Mouse (Mus musculus) T-helper 1 cell (primary cell): ENCODE results near the gene Rubcn.

ENCODE experiments used
- in situ Hi-C: fragments of 300-600 bp; cut with MboI, MseI; formaldehyde crosslinking; loops from one replicate; pipeline ENCODE4 v1.15.1; 2025; ENCODE audit warnings: high pct_unique_total_duplicates

The Rubcn gene

DNA sequence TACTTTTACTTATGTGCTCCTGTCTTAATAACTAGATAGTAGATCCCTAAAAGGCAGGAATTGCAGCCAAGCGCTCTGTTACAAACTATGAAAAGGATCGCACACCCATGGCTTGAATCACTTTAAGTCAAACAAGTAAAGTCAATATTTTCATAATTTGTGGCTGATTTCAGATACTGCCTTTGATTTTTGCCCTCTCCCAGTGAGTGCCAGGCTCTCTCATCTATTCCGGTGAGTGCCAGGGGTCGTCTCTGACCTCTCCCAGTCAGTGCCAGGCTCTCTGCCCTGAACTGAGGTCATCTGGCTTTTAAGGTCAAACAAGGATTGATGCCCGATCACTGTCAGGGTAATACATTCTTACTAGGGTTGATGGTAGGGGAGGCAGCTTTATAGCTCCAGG is 59.1 kb downstream of the Rubcn start:
- in situ Hi-C loops: no loop called here

- in situ Hi-C loops: no loop called here
Observed at GRCm38 (mm10) chr16:32818036-32818435, 59.5 kb downstream of the Rubcn start.

- in situ Hi-C loops: no loop called here
Observed at GRCm38 (mm10) chr16:32815160-32815605, 62.4 kb downstream of the Rubcn start.

DNA sequence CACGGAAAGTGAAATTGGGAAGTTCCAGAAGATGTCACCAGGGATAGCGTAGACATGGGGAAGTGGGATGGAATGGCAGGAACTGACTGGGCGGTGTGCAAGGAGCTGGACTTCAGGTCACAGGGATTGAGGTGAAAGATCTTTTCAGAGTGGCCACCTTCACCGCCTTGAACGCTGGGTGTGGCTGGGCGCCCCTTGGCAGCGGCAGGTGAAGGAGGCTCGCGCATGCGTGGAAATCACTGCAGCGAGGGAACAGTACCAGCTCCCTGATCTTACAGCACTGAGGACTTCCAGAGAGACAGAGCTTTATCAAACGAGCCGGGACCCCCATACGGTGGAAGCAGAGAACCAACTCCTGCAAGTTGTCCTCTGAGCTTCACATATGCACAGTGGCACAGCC is 63.0 kb downstream of the Rubcn start:
- in situ Hi-C loops: no loop called here

GRCm38 (mm10) chr16:32813771-32814170 is 63.8 kb downstream of the Rubcn start:
- in situ Hi-C loops: no loop called here

GRCm38 (mm10) chr16:32813362-32813761 is 64.2 kb downstream of the Rubcn start:
- in situ Hi-C loops: no loop called here

GRCm38 (mm10) chr16:32812888-32813361 is 64.6 kb downstream of the Rubcn start:
- in situ Hi-C loops: no loop called here

DNA sequence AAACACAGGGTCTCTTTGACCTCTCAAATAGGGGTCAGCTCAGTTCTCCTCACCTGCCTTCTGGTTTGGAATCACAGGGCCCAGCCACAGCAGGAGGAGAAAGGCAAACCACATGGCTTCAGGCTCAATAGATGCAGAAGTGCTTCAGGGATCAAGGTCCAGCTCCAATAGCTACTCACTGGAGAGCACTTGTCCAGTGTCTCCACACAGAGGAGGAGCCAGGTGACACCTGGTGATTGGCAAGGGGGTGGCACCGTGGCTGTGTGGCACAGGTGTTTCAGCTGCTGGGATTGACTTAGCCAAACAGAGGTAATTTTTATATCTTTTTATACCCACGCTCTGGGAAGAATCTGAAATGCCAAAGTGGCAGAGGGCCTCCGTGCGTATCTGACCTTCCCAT is 67.2 kb downstream of the Rubcn start, which contains the start of gene Smbd1:
Gene Smbd1, minus strand, starts transcription at position 157 of the 400 bp plus-strand sequence.
- in situ Hi-C loops: no loop called here

- in situ Hi-C loops: no loop called here
Observed at GRCm38 (mm10) chr16:32807408-32808185, 70.0 kb downstream of the Rubcn start.

DNA sequence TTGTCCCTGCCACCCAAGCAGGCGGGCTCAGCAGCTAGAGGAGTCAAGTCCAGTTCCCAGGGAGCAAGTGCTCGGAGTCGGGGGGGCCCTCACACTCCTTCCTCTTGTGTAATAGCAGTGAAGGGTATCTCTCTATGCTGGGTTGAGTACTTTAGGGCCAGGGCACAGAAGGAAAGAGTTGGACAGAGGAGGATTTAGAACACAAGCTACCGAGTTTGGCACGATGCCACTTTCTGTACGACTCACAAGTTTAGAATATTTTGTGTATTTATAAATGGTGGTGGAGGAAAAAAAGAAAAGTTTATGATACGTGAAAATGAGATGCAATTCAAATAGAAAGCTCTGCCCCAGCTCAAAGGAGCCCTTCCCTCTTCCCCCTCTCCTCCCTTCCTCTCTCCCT is 72.4 kb downstream of the Rubcn start:
- in situ Hi-C loops: no loop called here

- in situ Hi-C loops: loop anchor here (5.0 kb wide), 1 partner anchor 98 kb away; no protein-coding TSS in a partner anchor
Observed at GRCm38 (mm10) chr16:32803901-32804300, 73.7 kb downstream of the Rubcn start.

- in situ Hi-C loops: loop anchor here (5.0 kb wide), 1 partner anchor 99 kb away; no protein-coding TSS in a partner anchor
Observed at GRCm38 (mm10) chr16:32803252-32803853, 74.2 kb downstream of the Rubcn start.

GRCm38 (mm10) chr16:32797426-32797689 is 80.2 kb downstream of the Rubcn start, which contains the start of gene Muc20:
TSS of gene Muc20 (minus strand) at chr16:32797435.
- in situ Hi-C loops: no loop called here

DNA sequence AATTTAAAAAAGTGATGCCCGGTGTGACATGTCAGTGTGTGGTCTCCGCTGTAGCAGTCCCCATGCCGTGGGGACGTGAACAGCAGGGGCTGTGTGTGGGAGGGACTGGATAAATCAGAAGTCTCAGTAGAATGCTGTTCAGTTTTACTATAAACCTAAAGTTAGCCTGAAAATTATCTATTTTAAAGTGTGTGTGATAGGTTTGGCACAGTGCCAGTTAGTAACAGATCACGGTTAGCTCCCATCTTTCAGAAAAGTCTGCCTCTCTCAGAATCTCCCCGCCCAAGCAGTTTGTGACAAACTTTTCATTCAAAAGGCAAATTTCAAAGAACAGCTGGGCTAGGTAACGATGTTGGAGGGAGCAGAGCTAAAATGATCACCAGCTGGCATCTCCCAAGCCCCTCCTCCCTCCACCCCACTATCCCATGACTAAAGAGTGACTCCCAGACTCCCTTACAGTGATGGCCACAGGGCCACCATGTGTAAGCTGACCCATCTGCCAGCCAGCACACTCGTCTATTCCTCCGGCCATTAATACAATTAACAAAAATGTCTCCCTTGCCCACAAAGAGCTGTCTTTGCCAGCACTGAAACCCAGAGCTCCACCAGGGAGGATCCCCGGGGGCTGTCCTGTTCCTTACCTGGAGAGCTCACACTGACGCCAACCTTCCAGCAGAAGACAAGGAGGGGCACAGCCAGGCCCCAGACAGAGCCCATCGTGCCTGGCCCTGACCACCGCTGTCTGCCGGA is 80.7 kb downstream of the Rubcn start:
- in situ Hi-C loops: no loop called here

- in situ Hi-C loops: no loop called here
Observed at GRCm38 (mm10) chr16:32795177-32795576, 82.4 kb downstream of the Rubcn start.

- in situ Hi-C loops: no loop called here
Observed at GRCm38 (mm10) chr16:32790056-32790455, 87.5 kb downstream of the Rubcn start.

- in situ Hi-C loops: no loop called here
Observed at GRCm38 (mm10) chr16:32784840-32785239, 92.7 kb downstream of the Rubcn start.

DNA sequence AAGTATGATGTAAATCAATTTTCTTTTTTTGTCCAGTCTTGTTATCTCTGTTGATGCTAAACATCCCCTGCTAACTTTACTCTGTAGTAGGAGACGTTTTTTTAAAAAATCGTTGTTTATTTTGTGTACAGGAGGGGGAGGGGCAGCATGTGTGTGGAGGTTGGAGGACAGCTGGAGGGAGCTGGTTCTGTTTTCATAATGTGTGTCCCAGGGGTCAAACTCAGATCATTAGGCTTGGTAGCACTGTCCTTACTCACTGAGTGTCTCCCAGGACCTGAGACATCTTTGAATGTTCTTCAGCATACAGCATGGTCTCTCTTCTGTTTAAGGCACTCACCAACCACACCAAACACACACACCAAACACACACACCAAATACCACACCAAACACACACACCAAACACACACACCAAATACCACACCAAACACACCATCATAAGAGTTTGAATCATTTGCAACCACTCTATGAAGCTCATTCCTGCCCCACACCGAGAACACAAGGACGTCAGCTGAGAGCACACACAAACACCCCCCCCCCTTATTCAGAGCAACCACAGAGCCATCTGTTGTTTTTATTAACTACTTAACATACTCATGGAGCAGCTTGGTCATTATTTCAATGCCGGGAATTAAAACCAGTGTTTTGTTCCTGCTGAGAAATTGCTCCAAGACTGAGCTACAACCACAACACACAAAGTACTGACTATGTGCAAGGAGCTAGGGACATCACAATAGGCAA is 94.1 kb downstream of the Rubcn start:
- in situ Hi-C loops: no loop called here

GRCm38 (mm10) chr16:32778956-32779355 is 98.6 kb downstream of the Rubcn start:
- in situ Hi-C loops: no loop called here

- in situ Hi-C loops: no loop called here
Observed at GRCm38 (mm10) chr16:32776676-32777075, 100.9 kb downstream of the Rubcn start.
